Comparison of ENCODE assay signal across 8 mouse cellular contexts in genomic region chr9:80688481-80689086, GRCm38 (mm10).
DNase-seq lines count a peak whose midpoint lies in the region; ATAC-seq lines count a peak whose summit lies in the region.

No protein-coding gene starts in this region.

- H3K4me3 ChIP-seq in midbrain, embryonic 14.5 days (replicated peaks; ENCODE audit: low read depth, low read length), result no peak overlapping the region
- H3K4me3 ChIP-seq in midbrain, embryonic 10.5 days, result no peak overlapping the region
- no peak overlapping the region for H3K4me3 ChIP-seq in heart, embryonic 16.5 days (ENCODE audit: low read length)

- no peaks in the 10 kb centered on the region for H3K27me3 ChIP-seq in midbrain, embryonic 14.5 days (ENCODE audit: control insufficient read depth, insufficient read depth, low read length)
- no peaks in the 10 kb centered on the region for H3K27me3 ChIP-seq in midbrain, embryonic 10.5 days (ENCODE audit: low read depth, poor library complexity, severe bottlenecking)
- H3K27me3 ChIP-seq in heart, embryonic 16.5 days (ENCODE audit: control insufficient read depth, insufficient read depth, low read length), result no peaks in the 10 kb centered on the region

- H3K9me3 ChIP-seq in midbrain, embryonic 14.5 days (ENCODE audit: control insufficient read depth, low read length), result no peaks in the 10 kb centered on the region
- no peaks in the 10 kb centered on the region for H3K9me3 ChIP-seq in midbrain, embryonic 10.5 days (replicated peaks)
- H3K9me3 ChIP-seq in heart, embryonic 16.5 days (replicated peaks; ENCODE audit: control insufficient read depth, low read length), result no peaks in the 10 kb centered on the region

- no peak overlapping the region for H3K4me2 ChIP-seq in midbrain, embryonic 14.5 days (ENCODE audit: low read length)
- peak overlapping the region; percentile 21; the same call in 1 of the 2 replicates for H3K4me2 ChIP-seq in heart, embryonic 16.5 days (ENCODE audit: low read depth, low read length)

- H3K27ac ChIP-seq in midbrain, embryonic 14.5 days (replicated peaks; ENCODE audit: low read depth, low read length), result peak overlapping the region; percentile 38; the same call in 1 of the 2 replicates
- H3K27ac ChIP-seq in midbrain, embryonic 10.5 days (replicated peaks), result no peak overlapping the region
- H3K27ac ChIP-seq in heart, embryonic 16.5 days (ENCODE audit: low read length), result peak overlapping the region; percentile 59

- H3K36me3 ChIP-seq in midbrain, embryonic 14.5 days (ENCODE audit: control insufficient read depth, insufficient read depth, low read length), result no peaks in the 10 kb centered on the region
- no peaks in the 10 kb centered on the region for H3K36me3 ChIP-seq in midbrain, embryonic 10.5 days
- no peaks in the 10 kb centered on the region for H3K36me3 ChIP-seq in heart, embryonic 16.5 days (ENCODE audit: control insufficient read depth, insufficient read depth)

- no peak overlapping the region for H3K9ac ChIP-seq in midbrain, embryonic 14.5 days (replicated peaks; ENCODE audit: low read length)
- H3K9ac ChIP-seq in heart, embryonic 16.5 days (ENCODE audit: low read length), result no peak overlapping the region

- no peaks in the 10 kb centered on the region for H3K4me1 ChIP-seq in midbrain, embryonic 14.5 days (ENCODE audit: control insufficient read depth, insufficient read depth, low read length)
- H3K4me1 ChIP-seq in midbrain, embryonic 10.5 days, result no peaks in the 10 kb centered on the region
- peaks cover 8% of the 10 kb centered on the region for H3K4me1 ChIP-seq in heart, embryonic 16.5 days (ENCODE audit: control insufficient read depth, insufficient read depth, low read length)

- peak; percentile 53 for DNase-seq in midbrain, embryonic 14.5 days
- no peak for DNase-seq in midbrain, embryonic 10.5 days (ENCODE audit: low spot score)
- peak; percentile 0 for DNase-seq in cerebellum, adult 8-10 months
- peak; percentile 4 for DNase-seq in lung, postnatal 36 days
- DNase-seq in thymus, postnatal 25 days, result no peak
- DNase-seq in left cerebral cortex, postnatal 36 days (ENCODE audit: low spot score in 2 of 2), result no peak
- no peak for DNase-seq in spleen, postnatal 36 days (ENCODE audit: low spot score in 2 of 2)

- 68% methylated on average over 9 of the region's 9 CpGs for WGBS in midbrain, embryonic 14.5 days
- 83% methylated on average over 9 of the region's 9 CpGs for WGBS in midbrain, embryonic 10.5 days
- 40% methylated on average over 9 of the region's 9 CpGs for WGBS in heart, embryonic 16.5 days

- peak; percentile 46; the same call in 1 of the 2 replicates for ATAC-seq in midbrain, embryonic 14.5 days (ENCODE audit: low FRiP score, low TSS enrichment)
- ATAC-seq in heart, embryonic 16.5 days (replicated peaks; ENCODE audit: extremely low read depth, insufficient read depth, low FRiP score), result peak; percentile 88

- intact Hi-C loops in left cerebral cortex, postnatal 36 days (cut with DNase I), result no loop called here

Comparison
In these comparisons a context has a peak if more than half of its experiments do, and no peak if none do; other contexts are left out.
1. DNase-seq: peak in midbrain, embryonic 14.5 days (single experiment), cerebellum, adult 8-10 months (single experiment) and lung, postnatal 36 days (single experiment); none in midbrain, embryonic 10.5 days (single experiment), thymus, postnatal 25 days (single experiment), left cerebral cortex, postnatal 36 days (0 of 2) and spleen, postnatal 36 days (0 of 2).